Mouse (Mus musculus) myocyte (in vitro differentiated cells): Measurements from ENCODE around the gene Rragd. TPM values are rescaled to one million over a fixed set of nuclear protein-coding genes. Genes with fewer than 3 reads are reported as not detected.
A peak's percentile ranks its signal among the peaks of the same experiment; 100 is the strongest.

ENCODE experiments used
- H3K27me3 ChIP-seq: one replicate; pipeline ENCODE4 v1.6.1; 2011; ENCODE audit not compliant: control insufficient read depth, insufficient read depth, insufficient read length
- H3K36me3 ChIP-seq: one replicate; pipeline ENCODE4 v1.6.1; 2011; ENCODE audit not compliant: control insufficient read depth, insufficient read depth
- H3K4me2 ChIP-seq: one replicate; pipeline ENCODE4 v1.6.1; 2011; ENCODE audit warnings: low read depth, control low read depth
- H3K4me3 ChIP-seq: one replicate; pipeline ENCODE4 v1.5.1; 2011; ENCODE audit warnings: mild to moderate bottlenecking, control low read depth, moderate library complexity
- H3K79me2 ChIP-seq: one replicate; pipeline ENCODE4 v1.6.1; 2011; ENCODE audit not compliant: control insufficient read depth, insufficient read depth
- H3ac ChIP-seq: one replicate; pipeline ENCODE4 v1.6.1; 2011; ENCODE audit not compliant: control insufficient read depth, insufficient read length
- CEBPB ChIP-seq: IDR thresholded peaks from 2 replicates; pipeline ENCODE4 v1.6.1; 2011; ENCODE audit warnings: mild to moderate bottlenecking, moderate library complexity; ENCODE audit not compliant: poor library complexity, insufficient read depth, severe bottlenecking
- E2F4 ChIP-seq: IDR thresholded peaks from one replicate; pipeline ENCODE4 v1.6.1; 2011; ENCODE audit warnings: mild to moderate bottlenecking, control low read depth, moderate library complexity; ENCODE audit not compliant: insufficient read depth
- MAX ChIP-seq: IDR thresholded peaks from one replicate; pipeline ENCODE4 v1.6.1; 2011; ENCODE audit warnings: low read depth, mild to moderate bottlenecking, control low read depth
- MYOD1 ChIP-seq, 3 experiments: IDR thresholded peaks; one replicate each; pipeline ENCODE4 v1.6.1; 2011; ENCODE audit warnings: control low read depth in 2 of 3, low read depth in 2 of 3, mild to moderate bottlenecking in 2 of 3, moderate library complexity in 1 of 3; ENCODE audit not compliant: insufficient read length in 2 of 3, control insufficient read depth in 1 of 3
- MYOG ChIP-seq, 3 experiments: IDR thresholded peaks; one replicate each; pipeline ENCODE4 v1.6.1; 2011; ENCODE audit warnings: control low read depth in 2 of 3, low read depth in 2 of 3, mild to moderate bottlenecking in 2 of 3; ENCODE audit not compliant: insufficient read length in 2 of 3, control insufficient read depth in 1 of 3, insufficient read depth in 1 of 3
- POLR2A ChIP-seq: IDR thresholded peaks from one replicate; pipeline ENCODE4 v1.6.1; 2011; ENCODE audit warnings: low read depth, mild to moderate bottlenecking, control low read depth, moderate library complexity; ENCODE audit not compliant: insufficient read length
- POLR2AphosphoS2 ChIP-seq: IDR thresholded peaks from one replicate; pipeline ENCODE4 v1.6.1; 2011; ENCODE audit warnings: low read depth, control low read depth; ENCODE audit not compliant: insufficient read length
- REST ChIP-seq: IDR thresholded peaks from one replicate; pipeline ENCODE4 v1.6.1; 2011; ENCODE audit warnings: mild to moderate bottlenecking, control low read depth, moderate library complexity; ENCODE audit not compliant: insufficient read depth, insufficient read length
- SRF ChIP-seq: IDR thresholded peaks from one replicate; pipeline ENCODE4 v1.6.1; 2011; ENCODE audit warnings: low read depth; ENCODE audit not compliant: control insufficient read depth, insufficient read length
- TCF12 ChIP-seq: IDR thresholded peaks from one replicate; pipeline ENCODE4 v1.6.1; 2011; ENCODE audit warnings: mild to moderate bottlenecking, control low read depth; ENCODE audit not compliant: poor library complexity, insufficient read depth, severe bottlenecking
- TCF3 ChIP-seq: IDR thresholded peaks from one replicate; pipeline ENCODE4 v1.6.1; 2011; ENCODE audit warnings: low read depth, control low read depth; ENCODE audit not compliant: insufficient read length
- USF1 ChIP-seq: IDR thresholded peaks from one replicate; pipeline ENCODE4 v1.6.1; 2011; ENCODE audit warnings: low read depth, mild to moderate bottlenecking, control low read depth, moderate library complexity
- polyA plus RNA-seq: library from polyadenylated mRNA; unstranded; fragments of >200 nt; fragmentation: generic; extraction: Trizol; gene quantifications from one replicate; pipeline ENCODE4 v1.2.1, GENCODE M21; 2012; ENCODE audit warnings: missing spikeins

Gene Rragd
- 7.9 TPM for polyA plus RNA-seq

DNA sequence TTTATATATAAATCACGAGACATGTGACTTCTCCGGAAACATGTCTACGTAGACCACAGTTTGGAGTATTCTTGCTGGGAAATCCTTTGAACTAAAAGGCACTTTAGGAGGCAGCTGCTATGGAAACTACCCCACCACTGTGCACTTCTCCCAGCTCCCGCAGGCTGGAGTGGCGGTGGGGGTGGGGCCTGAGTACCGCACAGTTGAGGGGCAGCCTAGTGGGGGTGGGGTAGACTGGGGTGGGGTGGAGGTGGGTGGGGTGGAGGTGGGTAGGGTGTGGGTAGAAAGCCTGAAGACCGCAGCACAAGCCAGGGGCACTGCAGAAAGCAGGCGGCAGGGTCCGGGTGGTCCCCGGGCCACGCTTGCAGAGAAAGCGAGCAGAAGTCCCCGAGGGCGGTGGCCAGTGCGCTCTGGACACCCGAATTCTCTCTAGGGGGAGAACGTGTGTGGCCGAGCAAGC lies at the start of gene Rragd:
Gene Rragd, plus strand, starts transcription at position 322 of the 460 bp plus-strand sequence.
- Histone ChIP-seq H3K36me3 (no peaks in the 10 kb centered on the region), H3K4me3 (peak within 1 kb of the TSS; percentile 28), H3ac (peak within 1 kb of the TSS; percentile 46), H3K4me2 (peak within 1 kb of the TSS; percentile 76), H3K79me2 (no peaks in the 10 kb centered on the region), H3K27me3 (no peaks in the 10 kb centered on the region)
- TF ChIP-seq TCF12 (no peak), POLR2A (no peak), SRF (no peak), POLR2AphosphoS2 (no peak)

- no peaks in the 10 kb centered on the region for H3K27me3 ChIP-seq
- H3K36me3 ChIP-seq: no peaks in the 10 kb centered on the region
- no peak overlapping the region for H3K4me3 ChIP-seq
- peak overlapping the region; percentile 15 for H3K4me2 ChIP-seq
- no peak for TF ChIP-seq MYOD1 (IDR thresholded peaks at IDR 0.05; ENCODE audit: control insufficient read depth in 1 of 3, insufficient read length in 2 of 3, low read depth in 2 of 3)
- peak; percentile 12 for TF ChIP-seq USF1
- no peak overlapping the region for H3ac ChIP-seq
- no peaks in the 10 kb centered on the region for H3K79me2 ChIP-seq
These were observed 46.0 kb upstream of the Rragd start for GRCm38 (mm10) chr4:32936762-32937341.

- TF ChIP-seq POLR2A: no peak
- TF ChIP-seq REST: no peak
- TF ChIP-seq USF1: no peak
- no peak for TF ChIP-seq SRF
- TF ChIP-seq MYOG (IDR thresholded peaks at IDR 0.05; ENCODE audit: control insufficient read depth in 1 of 3, insufficient read depth in 1 of 3, insufficient read length in 2 of 3, low read depth in 2 of 3): no peak
- no peak for TF ChIP-seq MAX
- Histone ChIP-seq H3ac (no peak overlapping the region), H3K79me2 (no peaks in the 10 kb centered on the region), H3K36me3 (no peaks in the 10 kb centered on the region), H3K27me3 (no peaks in the 10 kb centered on the region), H3K4me3 (no peak overlapping the region), H3K4me2 (peak overlapping the region; percentile 18)
These were observed 43.3 kb upstream of the Rragd start for GRCm38 (mm10) chr4:32939521-32939920.

DNA sequence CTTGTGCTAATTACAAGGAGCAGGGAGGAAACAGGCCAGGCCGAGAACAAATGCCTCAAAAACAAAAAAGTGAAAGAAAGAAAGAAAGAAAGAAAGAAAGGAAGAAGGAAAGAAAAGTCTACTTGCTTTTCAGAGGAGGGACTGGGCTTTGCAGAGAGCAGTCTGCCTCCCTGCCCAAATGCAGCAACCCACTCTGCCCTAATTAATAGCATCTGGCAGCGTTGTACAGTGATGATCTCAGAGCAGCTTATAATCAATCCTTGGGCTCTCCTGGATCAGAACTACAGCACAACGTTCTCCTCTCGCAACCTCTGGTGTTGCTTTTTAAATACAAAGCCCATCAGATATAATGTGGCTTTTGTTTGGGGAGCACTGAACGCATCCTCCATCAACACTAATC lies 42.9 kb upstream of the Rragd start:
- H3K79me2 ChIP-seq: no peaks in the 10 kb centered on the region
- H3K4me2 ChIP-seq: no peak overlapping the region
- no peaks in the 10 kb centered on the region for H3K27me3 ChIP-seq
- H3K36me3 ChIP-seq: no peaks in the 10 kb centered on the region
- TF ChIP-seq TCF12: no peak
- no peak for TF ChIP-seq SRF
- H3ac ChIP-seq: no peak overlapping the region
- H3K4me3 ChIP-seq: no peak overlapping the region

- H3ac ChIP-seq: no peak overlapping the region
- H3K27me3 ChIP-seq: no peaks in the 10 kb centered on the region
- H3K4me2 ChIP-seq: no peak overlapping the region
- no peaks in the 10 kb centered on the region for H3K79me2 ChIP-seq
- H3K36me3 ChIP-seq: no peaks in the 10 kb centered on the region
- H3K4me3 ChIP-seq: no peak overlapping the region
- TF ChIP-seq SRF (no peak), MAX (no peak), TCF12 (no peak)
These were observed 41.9 kb upstream of the Rragd start for GRCm38 (mm10) chr4:32940984-32941383.

- Histone ChIP-seq H3ac (no peak overlapping the region), H3K4me2 (no peak overlapping the region), H3K36me3 (no peaks in the 10 kb centered on the region), H3K4me3 (no peak overlapping the region), H3K79me2 (no peaks in the 10 kb centered on the region), H3K27me3 (no peaks in the 10 kb centered on the region)
- TF ChIP-seq USF1 (no peak), MYOD1 (IDR thresholded peaks at IDR 0.05; ENCODE audit: control insufficient read depth in 1 of 3, insufficient read length in 2 of 3, low read depth in 2 of 3) (no peak), TCF12 (no peak), MYOG (IDR thresholded peaks at IDR 0.05; ENCODE audit: control insufficient read depth in 1 of 3, insufficient read depth in 1 of 3, insufficient read length in 2 of 3, low read depth in 2 of 3) (no peak), CEBPB (no peak), TCF3 (no peak), POLR2AphosphoS2 (no peak), SRF (no peak), MAX (no peak), E2F4 (no peak), REST (no peak), POLR2A (no peak)
These were observed 35.2 kb upstream of the Rragd start for GRCm38 (mm10) chr4:32947631-32948030.
